Mouse (Mus musculus) lung, adult 2 months (tissue): ENCODE data around the gene Gm20388. TPM values are rescaled to one million over a fixed set of nuclear protein-coding genes. Genes with fewer than 3 reads are reported as not detected.
A peak's percentile ranks its signal among the peaks of the same experiment; 100 is the strongest.

ENCODE experiments used
- DNase-seq: peaks from one replicate; pipeline ENCODE4 v3.0.0; 2022
- H3K4me1 ChIP-seq: fragments of 200-500 bp; 2 replicates; pipeline ENCODE4 v1.6.1; 2011; ENCODE audit warnings: low read length; ENCODE audit not compliant: control insufficient read depth, insufficient read depth
- H3K4me3 ChIP-seq: fragments of 200-500 bp; replicated peaks from 2 replicates; pipeline ENCODE3; 2011; ENCODE audit warnings: low read depth, mild to moderate bottlenecking, control low read depth, low read length; ENCODE audit errors: extremely low read depth
- CTCF ChIP-seq: fragments of 200-500 bp; IDR thresholded peaks from 2 replicates; pipeline ENCODE4 v1.5.1; 2011; ENCODE audit warnings: mild to moderate bottlenecking, low read length, control low read depth; ENCODE audit not compliant: insufficient read depth
- POLR2A ChIP-seq: fragments of 200-500 bp; IDR thresholded peaks from 2 replicates; pipeline ENCODE4 v1.6.1; 2011; ENCODE audit warnings: low read depth, mild to moderate bottlenecking, control low read depth, low read length, borderline replicate concordance; ENCODE audit errors: extremely low read depth
- WGBS: fragments of 180-500 bp; shearing (Covaris S2); methylation state at CpG from one replicate; pipeline ENCODE4 v1.1.7; 2018; 5-methylcytosine and 5-hydroxymethylcytosine counted together
- polyA plus RNA-seq: library from polyadenylated mRNA; depleted of rRNA; stranded (reverse); fragments of >200 nt; gene quantifications from 2 replicates; pipeline ENCODE4 v1.2.3, GENCODE M21; 2012

Gene Gm20388
- polyA plus RNA-seq, 1 experiment, result 67.8 TPM

GRCm38 (mm10) chr8:121390608-121391007 lies 1480.0 kb downstream of the Gm20388 start:
- Histone ChIP-seq H3K4me1 (no peaks in the 10 kb centered on the region), H3K4me3 (no peak overlapping the region)
- 11% methylated on average over 11 of the region's 11 CpGs for WGBS
- DNase-seq, result no peak
- TF ChIP-seq POLR2A (no peak), CTCF (peak; percentile 67)

- H3K4me3 ChIP-seq, result no peak overlapping the region
- no peaks in the 10 kb centered on the region for H3K4me1 ChIP-seq
- 26% methylated on average over 9 of the region's 9 CpGs for WGBS
- no peak for DNase-seq
- TF ChIP-seq CTCF (no peak), POLR2A (no peak)
Observed at GRCm38 (mm10) chr8:121391254-121391653, 1480.6 kb downstream of the Gm20388 start.

DNA sequence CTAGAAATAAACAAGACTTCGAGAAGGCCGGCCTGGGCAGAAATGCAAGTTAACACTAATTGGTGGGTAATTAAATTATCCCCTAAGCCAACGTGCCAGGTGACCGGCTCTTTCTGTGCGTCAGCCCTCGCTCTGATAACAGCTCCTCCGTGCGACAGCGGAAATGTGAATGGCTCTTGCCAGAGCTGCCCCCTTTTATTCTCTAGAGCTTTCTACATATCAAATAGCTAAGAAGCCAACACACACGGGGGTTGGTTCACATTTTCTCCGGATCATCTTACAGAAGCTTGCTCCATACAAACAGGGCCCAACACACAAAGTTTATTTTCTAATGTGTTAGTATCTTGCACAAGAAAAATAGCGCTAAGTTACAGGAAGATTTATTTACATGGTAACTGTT lies 1481.1 kb downstream of the Gm20388 start:
- DNase-seq, result no peak
- WGBS, result 27% methylated on average over 12 of the region's 12 CpGs
- TF ChIP-seq POLR2A (no peak), CTCF (no peak)
- Histone ChIP-seq H3K4me3 (no peak overlapping the region), H3K4me1 (no peaks in the 10 kb centered on the region)

DNA sequence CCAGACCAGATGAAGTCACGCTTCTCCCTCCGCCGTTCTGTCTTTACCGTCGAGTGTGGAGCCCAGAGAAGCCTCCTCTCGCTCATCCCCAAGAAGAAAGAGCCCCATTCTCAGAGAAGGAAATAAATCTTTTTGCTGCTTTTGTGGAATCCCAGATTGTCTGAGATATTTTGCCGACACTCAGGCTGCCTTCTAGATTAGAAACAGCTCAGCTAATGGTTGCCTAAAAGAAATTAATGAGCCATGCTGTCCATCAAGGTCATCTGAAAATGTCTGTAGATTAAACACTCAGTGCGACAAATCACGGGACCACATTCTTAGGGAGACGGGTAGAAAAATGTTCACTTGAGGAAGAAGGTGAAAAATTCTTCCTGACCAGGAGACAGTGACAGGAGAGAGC lies 1481.8 kb downstream of the Gm20388 start:
- no peaks in the 10 kb centered on the region for H3K4me1 ChIP-seq
- 45% methylated on average over 10 of the region's 10 CpGs for WGBS
- no peak for DNase-seq
- no peak overlapping the region for H3K4me3 ChIP-seq
- no peak for TF ChIP-seq POLR2A
- no peak for TF ChIP-seq CTCF

- no peaks in the 10 kb centered on the region for H3K4me1 ChIP-seq
- WGBS, result 9% methylated on average over 9 of the region's 9 CpGs
- TF ChIP-seq POLR2A (no peak), CTCF (peak; percentile 44)
- H3K4me3 ChIP-seq, result no peak overlapping the region
- DNase-seq, result no peak
Observed at GRCm38 (mm10) chr8:121393111-121393510, 1482.5 kb downstream of the Gm20388 start.

- H3K4me1 ChIP-seq, result no peaks in the 10 kb centered on the region
- 44% methylated on average over 5 of the region's 5 CpGs for WGBS
- no peak for DNase-seq
- no peak overlapping the region for H3K4me3 ChIP-seq
- TF ChIP-seq CTCF, result no peak
- TF ChIP-seq POLR2A, result no peak
Observed at GRCm38 (mm10) chr8:121394686-121395085, 1484.0 kb downstream of the Gm20388 start.

GRCm38 (mm10) chr8:121395316-121395715 lies 1484.7 kb downstream of the Gm20388 start:
- no peaks in the 10 kb centered on the region for H3K4me1 ChIP-seq
- 48% methylated on average over 11 of the region's 11 CpGs for WGBS
- no peak overlapping the region for H3K4me3 ChIP-seq
- TF ChIP-seq CTCF, result no peak
- TF ChIP-seq POLR2A, result no peak
- DNase-seq, result no peak

DNA sequence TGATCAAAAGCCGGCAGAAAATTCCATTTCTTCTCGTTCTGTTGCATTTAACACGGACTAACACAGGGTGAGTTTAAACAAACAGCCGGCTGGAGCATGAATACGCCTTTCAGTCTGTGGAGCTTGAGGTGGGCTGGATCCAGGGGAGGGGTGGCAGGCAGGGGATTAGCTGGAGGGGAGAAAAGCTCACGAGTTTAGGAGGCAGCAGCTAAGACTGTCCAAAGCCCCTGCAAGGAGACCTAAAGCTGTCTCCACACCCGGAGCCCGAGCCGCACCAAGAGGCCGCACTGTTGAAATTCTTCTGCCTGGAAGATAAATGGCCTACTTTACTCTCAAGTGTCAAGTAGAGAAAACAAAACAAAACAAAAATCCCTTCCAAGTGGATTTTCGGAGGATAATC lies 1485.5 kb downstream of the Gm20388 start:
- TF ChIP-seq CTCF (no peak), POLR2A (no peak)
- Histone ChIP-seq H3K4me3 (no peak overlapping the region), H3K4me1 (no peaks in the 10 kb centered on the region)
- DNase-seq, result no peak
- 45% methylated on average over 11 of the region's 11 CpGs for WGBS

DNA sequence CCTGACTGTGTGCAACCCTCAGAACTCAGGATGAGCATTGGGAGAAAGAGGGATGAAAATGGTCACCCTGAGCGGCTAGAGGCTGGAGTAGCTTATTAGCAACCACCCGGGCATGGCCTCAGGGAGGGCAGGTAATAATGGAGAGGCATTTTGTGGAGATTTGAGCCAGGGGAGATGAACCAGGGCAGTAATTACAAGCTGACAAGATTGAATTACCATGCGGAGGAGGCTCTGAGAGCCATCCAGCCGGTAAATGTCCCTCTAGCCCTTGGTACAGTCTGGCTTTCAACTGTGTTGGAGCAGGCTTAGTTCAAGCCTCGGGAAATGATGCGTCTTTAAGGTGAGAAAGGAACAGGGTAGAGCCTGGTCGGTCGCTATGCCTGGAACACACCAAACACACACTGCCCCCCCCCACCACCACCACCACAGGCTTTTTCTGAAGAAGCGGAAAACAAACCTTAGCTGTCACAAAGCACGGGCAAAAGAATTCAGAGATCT lies 1486.6 kb downstream of the Gm20388 start:
- Histone ChIP-seq H3K4me1 (no peaks in the 10 kb centered on the region), H3K4me3 (no peak overlapping the region)
- WGBS, result 77% methylated on average over 10 of the region's 10 CpGs
- TF ChIP-seq CTCF, result no peak
- DNase-seq, result no peak

DNA sequence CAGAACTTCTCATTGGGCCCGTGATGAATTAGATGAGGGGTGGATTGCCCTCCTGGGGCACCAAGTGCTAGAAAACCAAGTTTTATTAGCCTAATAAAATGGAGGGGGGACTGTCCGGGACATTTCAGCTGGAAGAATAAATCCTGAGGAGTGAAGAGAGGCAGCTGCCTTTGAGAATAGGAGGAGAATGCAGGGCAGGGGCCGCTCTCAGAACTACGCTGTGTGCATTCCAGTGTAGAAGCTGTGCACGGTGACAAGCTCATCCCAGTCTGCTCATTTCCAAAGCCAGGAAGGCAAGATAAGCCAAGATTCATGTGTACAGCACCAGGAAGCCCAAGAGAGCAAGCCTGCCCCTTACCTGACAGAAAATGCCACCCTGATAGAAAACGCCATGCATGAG lies 1487.4 kb downstream of the Gm20388 start:
- 70% methylated on average over 6 of the region's 6 CpGs for WGBS
- Histone ChIP-seq H3K4me3 (no peak overlapping the region), H3K4me1 (no peaks in the 10 kb centered on the region)
- DNase-seq, result no peak
- no peak for TF ChIP-seq POLR2A
- TF ChIP-seq CTCF, result no peak
